ENCODE assay signal across 19 mouse cellular contexts in genomic region chr2:171453241-171453640, GRCm38 (mm10).
DNase-seq lines count a peak whose midpoint lies in the region; ATAC-seq and TF ChIP-seq lines count a peak whose summit lies in the region.
"Had no signal": no experiment of that assay in that cellular context is flagged by ENCODE, and none has a peak within 500 bp of the region (broad histone marks: within the 10 kb centered on the region; RNA-seq: fewer than 3 reads in every experiment).

No protein-coding gene starts in this region.

- no peak for TF ChIP-seq CTCF in hindbrain, postnatal 0 days (IDR thresholded peaks at IDR 0.05; ENCODE audit: low read depth)

- no peaks in the 10 kb centered on the region for H3K36me3 ChIP-seq in hindbrain, postnatal 0 days (ENCODE audit: insufficient read depth, low read length)
- H3K36me3 ChIP-seq in hindbrain, embryonic 16.5 days (ENCODE audit: control insufficient read depth, insufficient read depth, low read length): no peaks in the 10 kb centered on the region; the same call in 1 of the 2 replicates
- no peaks in the 10 kb centered on the region for H3K36me3 ChIP-seq in liver, embryonic 12.5 days
- H3K36me3 ChIP-seq: embryonic facial prominence, embryonic 10.5 days; heart, embryonic 13.5 days; limb, embryonic 12.5 days; stomach, embryonic 15.5 days had no signal

- no peak overlapping the region for H3K9ac ChIP-seq in hindbrain, postnatal 0 days (replicated peaks; ENCODE audit: low read length)
- no peak overlapping the region for H3K9ac ChIP-seq in hindbrain, embryonic 16.5 days (ENCODE audit: low read depth, low read length)
- H3K9ac ChIP-seq in liver, embryonic 12.5 days: no peak overlapping the region
- H3K9ac ChIP-seq: heart, embryonic 13.5 days; limb, embryonic 12.5 days; liver, postnatal 0 days; stomach, embryonic 15.5 days had no signal

- WGBS in hindbrain, postnatal 0 days: 44% methylated on average over 9 of the region's 9 CpGs
- 57% methylated on average over 9 of the region's 9 CpGs for WGBS in hindbrain, embryonic 16.5 days
- WGBS in liver, embryonic 12.5 days (ENCODE audit: insufficient replicate concordance): 66% methylated on average over 9 of the region's 9 CpGs

- no peak overlapping the region for H3K27ac ChIP-seq in hindbrain, postnatal 0 days
- H3K27ac ChIP-seq in hindbrain, embryonic 16.5 days (ENCODE audit: low read depth, low read length): no peak overlapping the region
- H3K27ac ChIP-seq in liver, embryonic 12.5 days: no peak overlapping the region
- H3K27ac ChIP-seq: embryonic facial prominence, embryonic 10.5 days; heart, embryonic 13.5 days; limb, embryonic 12.5 days; macrophage; stomach, embryonic 15.5 days had no signal

- H3K9me3 ChIP-seq in hindbrain, postnatal 0 days (ENCODE audit: low read length): no peaks in the 10 kb centered on the region
- no peaks in the 10 kb centered on the region for H3K9me3 ChIP-seq in hindbrain, embryonic 16.5 days (ENCODE audit: control insufficient read depth, low read length)
- 0 out of 2 replicates have a peak, but pooled peaks cover 8% of the 10 kb centered on the region for H3K9me3 ChIP-seq in liver, embryonic 12.5 days (replicated peaks)
- H3K9me3 ChIP-seq: limb, embryonic 12.5 days; stomach, embryonic 15.5 days had no signal

- no peak overlapping the region for H3K4me2 ChIP-seq in hindbrain, postnatal 0 days (ENCODE audit: low read depth, low read length)
- no peak overlapping the region for H3K4me2 ChIP-seq in hindbrain, embryonic 16.5 days (ENCODE audit: low read length)
- no peak overlapping the region for H3K4me2 ChIP-seq in liver, embryonic 12.5 days
- H3K4me2 ChIP-seq: heart, embryonic 13.5 days; limb, embryonic 12.5 days; stomach, embryonic 15.5 days had no signal

- ATAC-seq in hindbrain, postnatal 0 days: 0 out of 2 replicates have a peak, but pooled peaks have one; percentile 38
- no peak for ATAC-seq in hindbrain, embryonic 16.5 days
- ATAC-seq in liver, embryonic 12.5 days: no peak
- ATAC-seq: liver, postnatal 0 days; Patski had no signal

- H3K27me3 ChIP-seq in hindbrain, postnatal 0 days (ENCODE audit: insufficient read depth, low read length): no peaks in the 10 kb centered on the region
- H3K27me3 ChIP-seq in hindbrain, embryonic 16.5 days (replicated peaks; ENCODE audit: control insufficient read depth, insufficient read depth, low read length): no peaks in the 10 kb centered on the region
- no peaks in the 10 kb centered on the region for H3K27me3 ChIP-seq in liver, embryonic 12.5 days (replicated peaks)
- H3K27me3 ChIP-seq: CH12.LX; heart, embryonic 13.5 days; limb, embryonic 12.5 days; Patski; stomach, embryonic 15.5 days had no signal

- H3K4me1 ChIP-seq in hindbrain, postnatal 0 days (ENCODE audit: insufficient read depth, low read length): no peaks in the 10 kb centered on the region; the same call in 1 of the 2 replicates
- H3K4me1 ChIP-seq in hindbrain, embryonic 16.5 days (ENCODE audit: control insufficient read depth, insufficient read depth, low read depth, low read length): no peaks in the 10 kb centered on the region
- H3K4me1 ChIP-seq in liver, embryonic 12.5 days: no peaks in the 10 kb centered on the region
- H3K4me1 ChIP-seq: embryonic facial prominence, embryonic 10.5 days; heart, embryonic 13.5 days; limb, embryonic 12.5 days; stomach, embryonic 15.5 days had no signal

- no peak overlapping the region for H3K4me3 ChIP-seq in hindbrain, postnatal 0 days (ENCODE audit: low read length)
- H3K4me3 ChIP-seq in hindbrain, embryonic 16.5 days (ENCODE audit: low read length): no peak overlapping the region
- H3K4me3 ChIP-seq in liver, embryonic 12.5 days: no peak overlapping the region
- H3K4me3 ChIP-seq: embryonic facial prominence, embryonic 10.5 days; heart, embryonic 13.5 days; limb, embryonic 12.5 days; stomach, embryonic 15.5 days had no signal

- DNase-seq in cerebellum, postnatal 10 days: peak; percentile 57 to 68
- no peak for DNase-seq in cerebellum, adult 11-12 months
- DNase-seq in hindbrain, postnatal 0 days (ENCODE audit: low spot score): peak; percentile 42
- peak; percentile 3 for DNase-seq in right cerebral cortex, adult 18-20 months
- DNase-seq in right cerebral cortex, postnatal 36 days (ENCODE audit: low spot score in 2 of 2): no peak
- peak; percentile 3 for DNase-seq in right cerebral cortex, postnatal 4 days
- DNase-seq: cerebellum, adult 9-11 months; gastrocnemius, postnatal 36 days; liver, postnatal 0 days; thymus, postnatal 25 days had no signal

Comparison
In these comparisons a context has a peak if more than half of its experiments do, and no peak if none do; other contexts are left out.
1. DNase-seq: peak in cerebellum, postnatal 10 days (2 of 2), hindbrain, postnatal 0 days (single experiment), right cerebral cortex, adult 18-20 months (single experiment) and right cerebral cortex, postnatal 4 days (single experiment); none in cerebellum, adult 11-12 months (single experiment) and right cerebral cortex, postnatal 36 days (0 of 2).